Mouse (Mus musculus) induced T-regulatory cell, adult 2 months (primary cell): ENCODE measurements around the gene Lrrc40.

Experiments
- DNase-seq: peaks from one replicate; pipeline ENCODE4 v3.0.0-alpha.2; 2012; ENCODE audit warnings: low read depth

Gene Lrrc40

DNA sequence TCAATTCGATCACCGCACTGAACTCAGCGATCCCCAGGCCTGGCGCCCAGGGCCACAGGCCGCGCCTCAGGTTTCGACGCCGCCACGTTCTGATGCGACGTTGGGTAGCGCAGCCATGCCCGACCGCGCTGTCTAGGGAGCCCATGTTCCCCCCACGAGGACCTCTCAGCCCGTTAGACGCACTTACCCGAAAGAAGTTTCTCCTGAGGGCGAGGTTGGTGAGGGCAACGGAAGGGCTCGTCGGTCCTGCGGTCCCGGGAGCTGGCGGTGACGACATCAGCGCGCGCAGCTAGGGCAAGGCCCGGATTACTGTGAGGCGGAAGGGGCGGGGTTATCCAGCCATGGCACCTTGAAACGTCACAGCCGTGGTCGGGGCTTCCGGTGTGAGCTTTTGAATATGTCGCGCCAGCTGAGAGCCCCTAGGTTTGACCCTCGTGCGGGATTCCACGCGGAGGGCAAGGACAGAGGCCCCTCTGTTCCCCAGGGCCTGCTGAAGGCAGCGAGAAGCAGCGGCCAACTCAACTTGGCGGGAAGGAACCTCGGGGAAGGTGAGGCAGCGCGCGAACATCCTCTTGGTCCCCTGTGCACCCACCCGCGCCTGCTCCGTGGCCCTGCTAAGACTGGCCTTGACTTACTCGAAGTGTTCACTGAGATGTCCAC, at the start of gene Lrrc40, which contains the start of gene Srsf11:
Gene Lrrc40 (plus strand): TSS at position 334 of the 660 bp plus-strand sequence.
Gene Srsf11 (minus strand): TSS at position 311 of the 660 bp plus-strand sequence.
- DNase-seq = peak; percentile 98

DNA sequence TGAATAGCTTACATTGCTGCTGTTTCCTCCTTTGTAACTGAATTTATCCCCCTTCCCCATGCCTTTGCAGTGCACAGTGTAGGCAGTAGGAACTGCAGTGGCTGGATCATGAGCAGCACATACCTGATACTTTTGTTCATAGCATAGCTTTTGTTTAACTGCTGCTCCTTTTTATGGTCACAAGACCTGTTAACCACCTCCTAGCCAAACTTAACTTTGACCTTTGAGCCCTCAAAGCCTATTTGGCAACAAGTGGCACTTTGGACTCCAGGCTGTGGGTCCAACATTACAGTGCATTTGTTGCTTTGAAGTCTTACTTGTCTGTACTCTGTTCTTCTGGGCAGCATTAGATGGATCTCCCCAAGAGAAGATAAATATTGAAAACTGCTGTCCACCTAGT, 43.1 kb upstream of the Lrrc40 start:
- DNase-seq = no peak

- no peak for DNase-seq
These were observed 40.7 kb upstream of the Lrrc40 start for GRCm38 (mm10) chr3:157995726-157996125.

GRCm38 (mm10) chr3:157998742-157999369, 37.6 kb upstream of the Lrrc40 start:
- DNase-seq = no peak

DNA sequence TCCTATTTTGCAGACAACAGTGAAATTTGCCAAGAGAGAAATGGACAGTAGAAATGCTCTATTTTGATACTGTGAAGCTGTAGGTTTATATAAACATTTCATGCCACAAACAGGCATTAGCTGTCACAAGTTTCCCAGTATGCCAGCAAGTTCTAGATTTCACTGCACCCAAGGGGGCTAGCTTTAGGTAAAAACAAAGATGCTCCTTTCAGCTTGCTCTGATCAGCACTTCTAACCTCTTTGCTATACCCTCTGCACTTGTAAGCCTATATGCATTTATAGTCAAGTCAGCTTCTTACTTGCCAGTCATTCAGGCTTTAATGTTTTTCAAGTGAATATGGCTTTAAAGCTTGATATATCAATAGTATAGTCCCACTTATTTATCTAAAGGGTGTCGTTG, 27.8 kb upstream of the Lrrc40 start:
- DNase-seq = no peak

DNA sequence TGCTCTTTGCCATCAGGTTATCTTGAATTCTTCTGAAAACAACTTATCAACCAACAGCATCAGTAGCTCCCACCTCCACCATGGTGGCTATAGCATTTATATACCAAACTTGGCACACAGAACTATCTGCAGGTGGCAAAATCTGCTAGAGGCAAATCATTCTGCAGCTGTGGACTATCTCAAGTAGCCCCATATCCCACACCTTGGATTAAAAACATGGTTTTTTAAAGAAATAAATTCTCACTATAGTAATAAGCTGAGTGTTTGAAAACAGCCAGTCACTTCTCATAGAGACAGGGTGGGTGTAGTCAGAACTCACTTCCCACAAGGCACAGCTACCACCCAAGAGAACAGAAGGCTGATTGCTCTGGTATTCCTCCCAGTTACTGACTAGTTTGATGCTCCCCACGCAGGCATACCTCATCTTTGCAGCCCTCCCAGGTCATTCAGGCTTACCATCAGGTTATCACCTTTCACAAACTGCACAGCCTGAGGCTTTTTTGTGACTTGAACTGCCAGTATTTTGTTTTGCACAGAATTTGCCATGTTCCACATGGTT, 26.6 kb upstream of the Lrrc40 start:
- DNase-seq = no peak

- peak; percentile 94 for DNase-seq
These were observed 5.0 kb upstream of the Lrrc40 start for GRCm38 (mm10) chr3:158031371-158031925.

DNA sequence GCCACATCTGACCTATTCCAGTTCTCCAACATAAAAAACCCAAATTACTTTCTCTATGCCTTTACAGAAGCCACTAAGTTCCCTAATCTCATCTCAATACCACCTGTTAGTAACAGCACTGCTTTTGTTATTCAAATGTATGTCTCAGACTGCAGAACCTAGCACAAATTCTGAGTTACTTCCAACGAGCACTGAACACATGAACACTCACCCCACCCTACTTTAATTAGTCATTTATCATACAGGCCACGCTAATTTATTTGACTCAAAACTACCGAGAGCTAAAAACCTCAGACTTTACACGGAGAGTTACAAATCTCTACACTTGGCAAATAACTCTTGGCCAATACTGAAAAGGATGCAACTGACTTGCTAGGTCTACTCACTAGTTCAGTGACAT, 4.4 kb upstream of the Lrrc40 start:
- no peak for DNase-seq

DNA sequence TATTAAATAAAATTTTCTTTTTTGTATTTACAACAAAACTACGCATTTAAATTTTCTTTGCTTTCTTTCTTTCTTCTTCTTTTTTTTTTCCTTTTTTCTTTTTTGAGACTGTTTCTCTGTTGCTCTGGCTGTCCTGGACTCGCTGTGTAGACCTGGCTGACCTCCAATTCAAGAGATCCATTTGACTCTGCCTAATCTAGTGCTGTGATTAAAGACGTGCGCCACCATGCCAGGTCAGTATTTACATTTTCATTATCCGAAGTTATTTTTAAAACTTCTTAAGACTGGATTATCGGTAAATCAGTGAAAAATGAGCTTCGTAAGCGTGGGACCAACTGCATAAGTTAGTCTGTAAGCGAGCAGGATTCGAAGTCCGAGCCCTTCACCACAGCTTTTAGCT, 596 bp upstream of the Lrrc40 start:
- no peak for DNase-seq

DNA sequence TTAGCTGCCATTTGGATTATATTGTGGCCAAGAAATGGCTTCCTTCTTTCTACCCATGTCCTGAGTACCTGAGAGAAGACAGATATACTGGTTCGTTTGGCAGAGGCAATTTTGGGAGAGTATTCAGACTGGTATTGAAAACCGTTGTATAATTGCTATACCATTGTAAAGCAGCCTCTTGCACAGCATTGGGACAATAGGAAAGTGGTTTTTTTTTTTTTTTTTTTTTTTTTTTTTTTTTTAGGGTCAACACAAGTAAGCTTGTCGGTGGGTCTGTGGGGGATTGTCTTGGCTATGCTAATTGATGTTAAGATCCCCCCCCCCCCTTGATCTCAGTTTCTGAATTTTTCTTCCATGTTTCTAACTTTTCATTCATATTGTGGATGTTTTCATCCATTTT, 1.6 kb downstream of the Lrrc40 start:
- no peak for DNase-seq

DNA sequence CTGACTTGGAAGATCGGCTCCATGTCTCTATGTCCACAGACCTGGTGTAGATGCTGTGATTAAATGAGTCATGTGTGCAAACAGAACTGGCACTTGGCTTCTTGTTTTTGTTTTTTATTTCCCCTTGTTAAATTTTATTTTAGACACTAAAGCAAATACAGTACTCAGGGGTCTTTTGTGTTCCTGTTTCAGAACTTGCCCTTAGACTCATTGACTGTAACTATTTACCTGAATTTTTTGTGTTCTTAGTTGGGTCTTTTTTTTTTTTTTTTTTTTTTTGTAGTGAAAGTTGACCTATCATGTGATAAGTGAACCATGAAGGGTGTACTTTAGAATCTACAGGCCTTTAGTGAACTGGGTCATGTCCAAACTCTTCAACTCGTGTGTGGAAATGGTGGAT, 4.3 kb downstream of the Lrrc40 start:
- DNase-seq = no peak

GRCm38 (mm10) chr3:158049508-158049907, 13.0 kb downstream of the Lrrc40 start:
- DNase-seq = no peak

GRCm38 (mm10) chr3:158060621-158061291, 24.3 kb downstream of the Lrrc40 start:
- no peak for DNase-seq

DNA sequence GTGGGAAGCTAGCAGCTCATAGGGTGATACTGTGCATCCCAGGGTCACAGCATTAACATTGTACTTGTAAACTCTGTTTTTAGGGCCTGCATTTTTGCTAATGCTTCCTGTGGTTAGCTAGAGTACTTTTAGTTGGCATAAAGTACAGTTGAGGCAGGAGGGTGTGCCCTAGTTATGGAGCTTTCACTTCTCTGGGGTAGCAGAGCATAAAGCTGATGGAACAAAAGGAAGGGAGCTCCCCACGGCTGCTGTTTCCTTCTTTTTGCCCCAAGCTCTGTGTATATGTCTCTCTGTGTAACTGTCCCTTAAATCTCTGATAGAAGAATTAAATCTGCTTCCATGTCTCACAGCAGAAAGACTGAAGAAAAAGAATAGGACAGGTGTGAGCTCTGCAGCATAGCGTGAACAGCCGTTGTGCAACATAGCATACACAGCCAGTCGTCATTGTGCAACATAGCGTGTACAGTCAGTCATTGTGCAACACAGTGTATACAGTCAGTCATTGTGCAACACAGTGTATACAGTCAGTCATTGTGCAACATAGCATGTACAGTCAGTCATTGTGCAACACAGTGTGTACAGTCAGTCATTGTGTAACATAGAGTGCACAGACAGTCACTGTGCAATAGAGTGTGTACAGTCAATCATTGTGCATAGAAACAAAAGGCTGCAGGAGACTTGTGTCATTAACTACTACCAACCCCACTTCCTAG, 25.5 kb downstream of the Lrrc40 start:
- DNase-seq = no peak

GRCm38 (mm10) chr3:158065256-158065655, 28.8 kb downstream of the Lrrc40 start:
- no peak for DNase-seq

GRCm38 (mm10) chr3:158067916-158068315, 31.5 kb downstream of the Lrrc40 start:
- no peak for DNase-seq

GRCm38 (mm10) chr3:158068613-158069263, 32.3 kb downstream of the Lrrc40 start:
- no peak for DNase-seq

DNA sequence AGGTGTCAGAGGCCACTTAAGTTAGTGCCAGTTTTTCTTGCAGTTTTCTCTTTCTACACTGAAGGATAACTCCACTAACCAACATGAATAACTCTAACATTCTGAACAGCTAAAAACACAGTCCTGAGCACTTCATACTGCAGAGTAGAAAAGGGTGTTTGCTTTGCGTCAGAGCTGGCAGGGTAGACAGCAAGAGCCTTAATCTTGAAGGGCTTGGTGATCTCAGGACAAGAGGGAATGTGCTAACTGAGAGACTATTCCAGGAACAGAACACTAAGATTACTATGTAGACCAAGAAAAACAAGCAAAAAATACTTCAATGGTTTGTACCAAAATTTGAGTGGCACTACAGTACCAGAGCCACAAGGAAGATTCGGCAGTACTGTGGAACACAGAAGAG, 38.5 kb downstream of the Lrrc40 start:
- DNase-seq = no peak

DNA sequence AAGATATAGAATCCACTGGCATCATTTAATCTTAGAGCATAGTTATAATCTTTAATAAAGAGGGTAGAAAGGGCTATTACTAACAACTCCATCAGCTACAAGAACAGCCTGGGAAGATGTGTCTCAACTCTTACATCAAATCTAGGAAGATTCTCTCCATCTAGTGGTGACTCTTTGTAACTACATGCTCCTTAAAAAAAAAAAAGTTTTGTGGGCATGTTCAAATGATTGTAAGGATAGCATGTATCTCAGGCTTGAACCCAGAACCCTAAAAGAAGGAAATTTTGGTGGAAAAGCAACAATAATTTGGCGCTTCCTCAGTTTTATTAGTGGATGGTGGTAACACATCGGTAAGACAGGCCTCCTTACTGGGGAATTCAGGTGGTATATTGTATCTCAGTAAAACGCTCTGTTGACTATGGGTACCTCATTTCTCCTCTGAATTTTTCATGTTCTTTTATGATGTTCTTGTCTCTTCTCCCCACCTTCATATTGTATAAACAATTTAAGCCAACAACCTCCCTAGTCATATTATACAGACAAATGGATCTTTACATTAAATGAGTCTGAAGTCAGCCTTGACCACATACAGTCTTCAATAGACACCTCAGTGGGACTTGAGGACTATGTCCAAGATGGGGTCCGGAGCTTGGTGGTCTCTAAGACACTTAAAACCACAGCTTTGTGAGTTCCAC, 40.4 kb downstream of the Lrrc40 start:
- DNase-seq = peak; percentile 67

GRCm38 (mm10) chr3:158077380-158077772, 40.9 kb downstream of the Lrrc40 start:
- DNase-seq = peak; percentile 2

- no peak for DNase-seq
These were observed 41.4 kb downstream of the Lrrc40 start for GRCm38 (mm10) chr3:158077828-158078227.
